Mouse (Mus musculus) liver, adult 2 months (tissue): ENCODE results near the gene Nhsl1.

ENCODE experiments used
- CTCF ChIP-seq: fragments of 200-500 bp; IDR thresholded peaks from 2 replicates; pipeline ENCODE4 v1.5.1; 2011; ENCODE audit warnings: low read depth, low read length, control low read depth
- POLR2A ChIP-seq: fragments of 200-500 bp; IDR thresholded peaks from 2 replicates; pipeline ENCODE4 v1.6.1; 2011; ENCODE audit warnings: low read length, control low read depth; ENCODE audit not compliant: insufficient read depth; ENCODE audit errors: extremely low read depth

DNA sequence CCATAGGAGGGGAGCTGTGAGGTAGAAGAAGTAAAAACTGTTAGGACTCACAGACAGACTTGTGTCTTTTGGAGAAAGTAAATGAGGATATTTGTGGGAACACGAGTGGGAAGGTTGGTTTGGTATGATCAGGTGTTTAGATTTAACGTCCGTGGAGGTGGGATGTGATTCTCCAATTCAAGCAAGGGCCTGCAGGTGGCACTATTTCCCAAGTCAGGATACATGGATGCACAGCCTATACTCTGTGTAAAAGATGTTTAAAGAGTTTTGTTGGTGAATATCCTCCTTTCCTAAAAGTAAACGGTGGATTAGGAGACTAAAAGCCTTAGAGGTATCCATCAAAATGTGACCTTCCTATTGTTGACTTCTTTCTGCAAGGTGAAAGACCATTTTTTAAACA, 244.2 kb downstream of the Nhsl1 start:
- TF ChIP-seq CTCF (peak; percentile 61), POLR2A (no peak)
